Comparison of ENCODE assay signal across 8 mouse cellular contexts in genomic region chr11:17852405-17852804, GRCm38 (mm10).
DNase-seq lines count a peak whose midpoint lies in the region; ATAC-seq and TF ChIP-seq lines count a peak whose summit lies in the region.

No protein-coding gene starts in this region.

- no peaks in the 10 kb centered on the region for H3K36me3 ChIP-seq in midbrain, postnatal 0 days (ENCODE audit: insufficient read depth, low read length)
- no peaks in the 10 kb centered on the region for H3K36me3 ChIP-seq in midbrain, embryonic 10.5 days

- WGBS in midbrain, postnatal 0 days = 50% methylated on average over 7 of the region's 7 CpGs
- 60% methylated on average over 7 of the region's 7 CpGs for WGBS in midbrain, embryonic 10.5 days

- peak; percentile 72 for TF ChIP-seq CTCF in midbrain, postnatal 0 days (IDR thresholded peaks at IDR 0.05)

- no peaks in the 10 kb centered on the region for H3K27me3 ChIP-seq in midbrain, postnatal 0 days (ENCODE audit: insufficient read depth, low read length)
- no peaks in the 10 kb centered on the region for H3K27me3 ChIP-seq in midbrain, embryonic 10.5 days (ENCODE audit: low read depth, poor library complexity, severe bottlenecking)

- peak; percentile 34 to 44 for DNase-seq in cerebellum, adult 18-20 months
- peak; percentile 79 for DNase-seq in midbrain, postnatal 0 days (ENCODE audit: low spot score)
- no peak for DNase-seq in midbrain, embryonic 10.5 days (ENCODE audit: low spot score)
- peak; percentile 75 for DNase-seq in cerebellum, postnatal 14 days
- peak; percentile 20 for DNase-seq in induced T-regulatory cell, adult 2 months (ENCODE audit: low read depth)
- no peak for DNase-seq in ovary, adult 18-20 months (ENCODE audit: low spot score)
- no peak for DNase-seq in testis, postnatal 10 days (ENCODE audit: low spot score)

- H3K9ac ChIP-seq in midbrain, postnatal 0 days (replicated peaks; ENCODE audit: low read length, poor library complexity, severe bottlenecking) = no peak overlapping the region

- no peak for ATAC-seq in cerebellum, adult (ENCODE audit: insufficient number of reproducible peaks, low FRiP score, low TSS enrichment)
- no peak for ATAC-seq in midbrain, postnatal 0 days (ENCODE audit: low FRiP score)

- H3K4me2 ChIP-seq in midbrain, postnatal 0 days (ENCODE audit: low read depth, low read length, poor library complexity, severe bottlenecking) = no peak overlapping the region

- H3K4me1 ChIP-seq in midbrain, postnatal 0 days (ENCODE audit: insufficient read depth, low read length) = no peaks in the 10 kb centered on the region
- peaks cover 20% of the 10 kb centered on the region for H3K4me1 ChIP-seq in midbrain, embryonic 10.5 days

- no peak overlapping the region for H3K27ac ChIP-seq in midbrain, postnatal 0 days (ENCODE audit: low read depth, low read length)
- H3K27ac ChIP-seq in midbrain, embryonic 10.5 days (replicated peaks) = no peak overlapping the region

- no peaks in the 10 kb centered on the region for H3K9me3 ChIP-seq in midbrain, postnatal 0 days (ENCODE audit: low read length)
- H3K9me3 ChIP-seq in midbrain, embryonic 10.5 days (replicated peaks) = no peaks in the 10 kb centered on the region

- H3K4me3 ChIP-seq in midbrain, postnatal 0 days (ENCODE audit: low read depth, low read length) = no peak overlapping the region
- H3K4me3 ChIP-seq in midbrain, embryonic 10.5 days = no peak overlapping the region

Comparison
In these comparisons a context has a peak if more than half of its experiments do, and no peak if none do; other contexts are left out.
1. DNase-seq: peak in cerebellum, adult 18-20 months (2 of 2), midbrain, postnatal 0 days (single experiment), cerebellum, postnatal 14 days (2 of 2) and induced T-regulatory cell, adult 2 months (single experiment); none in midbrain, embryonic 10.5 days (single experiment), ovary, adult 18-20 months (single experiment) and testis, postnatal 10 days (single experiment).